1 mouse cellular context compared by ENCODE assay signal in genomic region chr15:103279750-103280149, GRCm38 (mm10).
A peak's percentile ranks its signal among the peaks of the same experiment; 100 is the strongest.
TF ChIP-seq lines count a peak whose summit lies in the region.

No protein-coding gene starts in this region.

TF ChIP-seq in MEL, 35 proteins besides CTCF, POLR2A, EP300 and RAD21:
- peak; percentile 46; the same call in 1 of the 2 replicates for TF ChIP-seq ZNF384 (IDR thresholded peaks at IDR 0.05; ENCODE audit: low read depth, low read length)
- 0 out of 2 replicates have a peak, but pooled peaks have one; percentile 67 for TF ChIP-seq MYC (IDR thresholded peaks at IDR 0.05; ENCODE audit: low read depth, low read length)
- peak; percentile 49 for TF ChIP-seq SMC3 (IDR thresholded peaks at IDR 0.05; ENCODE audit: low read depth, low read length)
- no peak for TF ChIP-seq GABPA (IDR thresholded peaks at IDR 0.05; ENCODE audit: low read depth, low read length)
- TF ChIP-seq ZC3H11A (IDR thresholded peaks at IDR 0.05; ENCODE audit: low read depth, low read length), result 0 out of 2 replicates have a peak, but pooled peaks have one; percentile 4
- 0 out of 2 replicates have a peak, but pooled peaks have one; percentile 30 for TF ChIP-seq MAX (IDR thresholded peaks at IDR 0.05; ENCODE audit: low read length)
- no peak for TF ChIP-seq MAFK (IDR thresholded peaks at IDR 0.05; ENCODE audit: borderline replicate concordance, low read depth, low read length)
